Mouse (Mus musculus) erythroblast, embryonic 14.5 days (primary cell): ENCODE measurements at regions not wholly inside any gene's neighbourhood (a gene's known extent, or its start where the extent isn't known, plus 50 kb on each side); places are given as distances from the start of the nearest gene placed in this dataset.

Source experiments
- GATA1 ChIP-seq: IDR thresholded peaks from 2 replicates; pipeline ENCODE4 v1.6.1; 2012; ENCODE audit warnings: low read length, inconsistent platforms, mixed read lengths
- TAL1 ChIP-seq: IDR thresholded peaks from 3 replicates; pipeline ENCODE4 v1.6.1; 2012; ENCODE audit warnings: low read length, inconsistent platforms, mixed read lengths

DNA sequence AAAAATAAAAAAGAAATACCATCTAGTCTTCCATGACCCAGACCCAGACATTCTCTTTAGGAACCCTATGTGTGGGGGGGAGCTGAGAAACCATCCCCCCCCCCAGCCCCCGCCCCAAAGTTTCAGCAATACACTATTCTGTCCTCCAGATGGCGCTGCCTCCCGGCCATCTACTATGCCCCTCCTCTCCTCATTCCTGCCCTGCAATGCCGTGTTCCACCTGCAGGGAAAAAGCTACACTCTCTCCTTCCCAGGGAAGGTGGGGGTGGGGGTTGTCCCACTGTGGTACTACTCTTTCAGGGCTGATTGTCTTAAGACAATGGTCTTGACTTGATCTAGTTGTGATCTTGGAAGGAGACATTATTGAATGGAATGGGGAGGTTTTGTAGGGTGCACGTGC is 273.7 kb upstream of the Veph1 start:
- TF ChIP-seq GATA1 (no peak), TAL1 (no peak)
